Mouse (Mus musculus) myocyte (in vitro differentiated cells): ENCODE results near the gene Oasl1.

Source experiments
- CEBPB ChIP-seq: IDR thresholded peaks from 2 replicates; pipeline ENCODE4 v1.6.1; 2011; ENCODE audit warnings: mild to moderate bottlenecking, moderate library complexity; ENCODE audit not compliant: poor library complexity, insufficient read depth, severe bottlenecking
- MAX ChIP-seq: IDR thresholded peaks from one replicate; pipeline ENCODE4 v1.6.1; 2011; ENCODE audit warnings: low read depth, mild to moderate bottlenecking, control low read depth
- MYOD1 ChIP-seq, 3 experiments: IDR thresholded peaks; one replicate each; pipeline ENCODE4 v1.6.1; 2011; ENCODE audit warnings: control low read depth in 2 of 3, low read depth in 2 of 3, mild to moderate bottlenecking in 2 of 3, moderate library complexity in 1 of 3; ENCODE audit not compliant: insufficient read length in 2 of 3, control insufficient read depth in 1 of 3
- MYOG ChIP-seq, 3 experiments: IDR thresholded peaks; one replicate each; pipeline ENCODE4 v1.6.1; 2011; ENCODE audit warnings: control low read depth in 2 of 3, low read depth in 2 of 3, mild to moderate bottlenecking in 2 of 3; ENCODE audit not compliant: insufficient read length in 2 of 3, control insufficient read depth in 1 of 3, insufficient read depth in 1 of 3
- POLR2A ChIP-seq: IDR thresholded peaks from one replicate; pipeline ENCODE4 v1.6.1; 2011; ENCODE audit warnings: low read depth, mild to moderate bottlenecking, control low read depth, moderate library complexity; ENCODE audit not compliant: insufficient read length
- POLR2AphosphoS2 ChIP-seq: IDR thresholded peaks from one replicate; pipeline ENCODE4 v1.6.1; 2011; ENCODE audit warnings: low read depth, control low read depth; ENCODE audit not compliant: insufficient read length
- USF1 ChIP-seq: IDR thresholded peaks from one replicate; pipeline ENCODE4 v1.6.1; 2011; ENCODE audit warnings: low read depth, mild to moderate bottlenecking, control low read depth, moderate library complexity

DNA sequence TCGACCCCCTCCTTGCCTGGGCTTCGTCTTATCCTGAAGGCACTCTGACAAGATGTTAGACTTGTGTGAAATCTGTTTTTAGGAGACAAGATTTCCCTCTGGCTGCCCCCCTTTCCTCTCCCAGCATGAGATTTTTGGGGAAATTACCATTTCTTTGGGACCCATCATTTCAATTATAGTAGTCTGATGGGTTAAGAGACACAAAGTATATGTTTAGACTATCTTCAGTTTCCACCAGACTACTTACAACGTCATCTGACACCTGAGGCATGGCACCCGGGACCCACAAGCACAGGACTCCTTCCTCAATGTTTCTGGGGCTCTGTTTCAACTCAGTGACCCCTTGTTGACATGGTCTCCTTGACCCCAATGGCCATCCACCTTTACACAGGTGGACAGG is 27.5 kb upstream of the Oasl1 start:
- no peak for TF ChIP-seq MYOG (IDR thresholded peaks at IDR 0.05; ENCODE audit: control insufficient read depth in 1 of 3, insufficient read depth in 1 of 3, insufficient read length in 2 of 3, low read depth in 2 of 3)
- no peak for TF ChIP-seq CEBPB
- TF ChIP-seq POLR2A, result no peak
- TF ChIP-seq MYOD1 (IDR thresholded peaks at IDR 0.05; ENCODE audit: control insufficient read depth in 1 of 3, insufficient read length in 2 of 3, low read depth in 2 of 3), result no peak
- TF ChIP-seq USF1, result no peak
- TF ChIP-seq POLR2AphosphoS2, result no peak
- TF ChIP-seq MAX, result no peak
